Mouse (Mus musculus) cerebellum, adult 2 months (tissue): ENCODE results near the gene Cers3.

Source experiments
- CTCF ChIP-seq: fragments of 200-500 bp; IDR thresholded peaks from 2 replicates; pipeline ENCODE4 v1.5.1; 2011; ENCODE audit warnings: low read depth, mild to moderate bottlenecking, control low read depth, low read length, moderate library complexity, borderline replicate concordance; ENCODE audit not compliant: insufficient read depth
- POLR2A ChIP-seq: fragments of 200-500 bp; IDR thresholded peaks from 2 replicates; pipeline ENCODE4 v1.6.1; 2011; ENCODE audit warnings: low read length, control low read depth, borderline replicate concordance; ENCODE audit not compliant: insufficient read depth

DNA sequence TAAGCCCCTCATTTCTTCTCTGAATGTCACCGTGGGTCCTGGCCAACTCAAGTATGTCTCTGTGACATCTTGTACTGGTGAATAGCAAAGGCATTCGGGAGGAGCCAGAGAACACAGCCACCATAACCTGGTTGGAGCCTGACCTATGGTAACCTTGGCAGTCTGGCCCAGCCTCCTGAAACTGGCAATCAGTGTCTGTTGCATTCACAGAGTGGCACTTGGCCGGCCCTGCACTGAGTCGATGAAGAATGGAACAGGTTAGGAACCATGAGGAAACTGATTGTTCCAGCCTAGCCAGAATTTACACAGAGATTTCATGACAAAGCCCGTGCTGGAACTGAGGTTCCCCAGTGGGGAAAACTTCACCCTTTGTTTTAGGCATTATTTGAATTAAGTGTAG is 57.5 kb downstream of the Cers3 start:
- no peak for TF ChIP-seq POLR2A
- TF ChIP-seq CTCF: no peak
